Mouse (Mus musculus): ENCODE results near the gene Xpc.

Gene Xpc

GRCm38 (mm10) chr6:91522816-91523215 is 7.1 kb upstream of the Xpc start:
- DNase-seq, result no peak

DNA sequence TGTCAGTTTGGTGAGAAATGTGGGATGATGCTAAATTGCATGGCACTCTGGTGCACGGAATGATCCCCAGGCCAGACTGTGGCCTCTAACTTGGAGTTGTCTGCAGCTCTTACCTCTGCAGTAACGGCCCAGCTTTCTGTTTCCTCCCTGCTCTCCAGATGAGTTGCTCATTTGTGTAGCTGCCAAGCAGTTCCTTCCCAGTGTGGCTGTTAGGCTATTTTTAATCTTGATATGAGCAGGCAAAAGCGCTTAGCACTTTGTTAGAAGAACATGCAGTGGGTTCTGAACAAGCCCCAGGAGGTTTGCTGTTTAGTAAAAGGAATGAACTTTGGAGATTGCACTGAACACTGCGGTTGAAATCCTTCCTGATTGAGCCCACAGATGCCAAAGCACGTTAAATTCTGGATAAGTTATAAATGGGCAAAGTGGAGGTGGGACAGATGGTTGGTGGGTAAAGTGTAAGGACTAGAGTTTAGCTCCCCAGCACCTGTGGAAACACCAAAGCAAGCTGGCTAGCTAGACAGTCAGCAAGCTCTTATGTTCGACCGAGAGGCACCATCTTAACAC is 2.8 kb upstream of the Xpc start:
- DNase-seq, result no peak

GRCm38 (mm10) chr6:91514737-91515362 is 838 bp downstream of the Xpc start:
- no peak for DNase-seq

DNA sequence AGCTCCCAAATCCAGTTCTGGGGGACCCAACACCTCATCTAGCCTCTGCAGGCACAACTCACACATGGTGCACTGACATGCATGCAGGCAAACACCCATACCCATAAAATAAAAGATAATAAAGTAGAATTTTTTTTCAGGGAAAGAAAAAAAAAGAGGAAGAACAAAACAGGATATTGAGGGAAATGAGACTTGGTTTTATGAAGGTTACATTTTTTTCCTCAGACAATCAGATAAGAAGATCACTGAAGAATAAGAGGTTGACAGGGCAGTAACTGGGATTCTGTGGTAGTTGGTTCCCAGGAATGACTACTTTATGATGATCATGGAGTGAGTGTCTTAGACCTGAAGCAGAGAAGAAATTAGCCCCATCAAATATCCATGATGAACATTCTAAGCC is 1.6 kb downstream of the Xpc start:
- DNase-seq, result no peak

DNA sequence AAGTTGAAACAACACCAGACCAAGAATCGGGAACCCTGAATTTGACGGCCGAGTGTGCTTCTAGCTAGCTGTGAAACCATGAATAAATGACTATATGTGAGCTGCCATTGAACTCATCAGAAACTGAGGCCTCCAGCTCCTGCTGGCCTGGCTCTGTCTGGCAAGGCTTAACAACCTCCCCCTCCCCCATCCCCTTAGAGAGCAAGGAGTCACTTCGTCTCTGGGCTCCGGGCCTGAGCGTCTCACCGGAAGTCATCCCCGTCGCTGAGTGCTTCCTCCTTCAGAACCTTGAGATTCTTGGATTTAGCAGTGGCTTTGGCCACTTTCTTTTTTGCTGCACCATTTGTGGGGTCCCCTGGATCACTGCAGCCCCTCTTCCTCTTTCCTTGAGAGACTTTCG is 5.5 kb downstream of the Xpc start:
- DNase-seq, result no peak

- peak; percentile 68 to 80 for DNase-seq
Measured at GRCm38 (mm10) chr6:91509326-91509725, 6.4 kb downstream of the Xpc start.

DNA sequence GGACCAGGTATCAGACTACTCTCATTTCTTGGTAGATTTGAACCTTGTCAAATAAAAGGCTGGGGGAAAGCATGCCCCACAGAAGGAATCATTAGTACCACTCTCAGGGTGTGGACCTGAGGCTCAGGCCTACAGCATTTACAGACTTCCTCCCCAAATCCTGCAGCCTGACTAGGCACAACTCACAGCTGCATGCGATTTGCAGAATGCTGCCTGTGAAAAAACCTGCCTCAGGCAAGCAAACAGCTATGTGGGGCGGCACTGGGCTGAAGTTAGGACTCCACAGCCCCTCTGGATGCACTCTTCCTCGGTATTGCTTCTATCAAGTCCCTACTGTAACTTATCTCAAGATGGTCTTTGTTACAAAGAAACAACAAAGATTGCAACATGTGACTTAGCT is 7.6 kb downstream of the Xpc start:
- DNase-seq, result no peak

GRCm38 (mm10) chr6:91506036-91506435 is 9.7 kb downstream of the Xpc start:
- DNase-seq, result no peak

DNA sequence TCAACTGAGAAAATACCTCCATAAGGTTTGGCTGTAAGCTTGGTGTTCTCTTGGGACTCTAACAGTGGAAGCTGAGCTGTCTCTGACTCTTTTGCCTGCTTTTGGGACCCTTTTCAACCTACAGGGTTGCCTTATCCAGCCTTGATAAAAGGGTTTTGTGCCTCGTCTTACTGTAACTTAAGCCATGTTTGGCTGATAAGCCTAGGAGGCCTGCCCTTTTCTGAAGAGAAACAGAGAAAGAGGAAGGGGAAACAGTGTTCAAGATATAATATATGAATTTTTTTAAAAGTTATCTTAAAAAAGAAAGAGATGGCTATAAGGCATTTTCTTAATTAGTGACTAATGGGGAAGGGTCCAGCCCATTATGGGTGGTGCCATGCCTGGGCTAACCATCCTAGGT is 12.4 kb downstream of the Xpc start:
- DNase-seq, result no peak

DNA sequence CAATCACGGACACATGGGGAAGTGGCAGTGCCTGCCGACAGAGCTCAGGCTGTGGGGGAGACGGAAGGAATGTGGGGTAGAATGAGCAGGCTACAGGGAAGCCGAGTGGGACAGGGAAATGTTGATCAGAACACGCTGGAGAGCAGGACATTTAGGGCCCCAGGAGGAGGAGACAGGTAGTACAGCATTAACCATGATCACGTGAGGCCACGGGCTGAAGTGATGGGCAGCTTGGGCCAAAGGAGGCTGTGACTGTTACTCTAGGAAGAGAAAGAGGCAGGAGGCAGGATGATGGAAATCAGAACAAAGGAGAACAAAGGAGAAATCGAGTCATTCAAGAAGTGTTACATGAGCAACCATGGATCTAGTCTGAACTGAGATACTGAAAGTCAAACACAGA is 21.2 kb downstream of the Xpc start:
- DNase-seq, result no peak

- DNase-seq, result no peak
Measured at GRCm38 (mm10) chr6:91493053-91493452, 22.6 kb downstream of the Xpc start.

DNA sequence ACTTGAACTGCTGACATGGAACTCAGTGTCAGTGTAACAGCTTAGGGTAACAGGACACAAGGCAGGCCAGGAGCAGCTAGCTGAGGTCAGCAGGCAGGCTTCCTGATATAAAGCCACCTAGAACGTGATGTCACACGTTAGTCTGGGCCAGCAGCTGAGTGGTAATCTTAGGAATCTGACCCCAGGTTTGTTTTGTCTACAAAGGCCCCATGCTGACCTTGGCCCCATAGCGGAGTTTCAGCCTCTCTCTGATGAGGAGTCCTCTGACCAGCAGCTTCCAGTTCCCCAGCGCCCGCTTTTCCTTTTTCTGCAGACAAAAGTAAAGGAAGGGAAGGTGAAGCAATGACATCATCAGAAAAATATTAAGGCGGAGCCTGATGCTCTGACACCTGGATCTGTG is 24.7 kb downstream of the Xpc start:
- DNase-seq, result peak in 1 of 2 experiments; percentile 28

- no peak for DNase-seq
Measured at GRCm38 (mm10) chr6:91489872-91490271, 25.8 kb downstream of the Xpc start.

DNA sequence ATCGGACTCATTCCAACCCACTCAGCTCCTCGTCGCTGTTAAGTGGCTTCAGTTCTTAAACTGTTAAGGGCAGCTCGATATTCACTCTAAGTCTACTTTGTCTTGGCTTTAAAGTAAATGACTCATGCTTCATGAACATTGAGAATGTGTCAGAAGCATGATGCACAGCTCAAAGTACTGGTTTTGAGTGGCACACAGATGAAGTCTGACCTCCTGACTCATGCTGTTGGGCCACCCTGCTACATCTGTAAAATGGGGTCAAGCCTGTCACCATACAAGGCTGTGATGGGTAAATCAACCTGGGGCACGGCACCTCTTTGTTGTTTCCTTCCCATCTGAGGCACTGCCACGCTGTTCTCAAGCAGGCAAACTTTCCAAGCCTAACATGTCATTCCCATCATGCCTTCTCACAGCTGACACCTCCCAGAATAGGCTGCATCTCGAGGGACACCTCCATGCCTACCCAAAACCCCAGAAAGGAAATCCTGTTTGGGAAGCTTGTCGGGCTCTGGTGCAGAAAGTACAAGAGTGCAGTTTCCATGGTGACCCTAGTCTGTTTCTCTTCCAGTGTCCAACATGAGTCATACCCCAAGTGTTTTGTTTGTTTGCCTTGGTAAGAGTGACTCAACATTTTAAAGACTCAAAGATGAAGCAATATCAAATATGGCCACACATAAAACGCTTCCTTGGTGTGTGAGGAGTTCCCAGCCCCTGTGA is 27.0 kb downstream of the Xpc start:
- DNase-seq, result peak; percentile 59 to 82

GRCm38 (mm10) chr6:91486736-91487453 is 28.8 kb downstream of the Xpc start:
- no peak for DNase-seq

- peak in 1 of 2 experiments; percentile 63 for DNase-seq
Measured at GRCm38 (mm10) chr6:91483371-91483770, 32.3 kb downstream of the Xpc start.

DNA sequence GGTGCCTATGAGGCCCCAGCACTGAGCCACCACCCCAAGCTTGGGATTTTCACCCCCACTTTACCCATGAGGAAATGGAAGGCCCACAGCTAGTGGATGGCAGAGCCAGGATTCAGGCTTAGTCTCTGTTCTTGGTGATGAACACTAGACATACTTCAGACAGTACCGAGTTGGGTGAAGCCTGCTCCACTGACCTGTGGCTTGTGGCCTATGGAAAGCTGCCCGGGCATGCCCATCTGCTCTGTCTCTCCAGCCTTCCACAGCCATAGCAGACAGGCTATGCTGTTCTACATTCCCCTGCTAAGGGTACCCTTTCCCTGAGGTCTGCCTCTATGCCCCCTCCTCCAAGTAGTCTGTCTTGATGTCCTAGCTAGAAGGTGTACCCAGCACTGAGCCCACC is 39.1 kb downstream of the Xpc start:
- no peak for DNase-seq

GRCm38 (mm10) chr6:91474441-91475190 is 41.1 kb downstream of the Xpc start:
- peak; percentile 54 to 66 for DNase-seq

DNA sequence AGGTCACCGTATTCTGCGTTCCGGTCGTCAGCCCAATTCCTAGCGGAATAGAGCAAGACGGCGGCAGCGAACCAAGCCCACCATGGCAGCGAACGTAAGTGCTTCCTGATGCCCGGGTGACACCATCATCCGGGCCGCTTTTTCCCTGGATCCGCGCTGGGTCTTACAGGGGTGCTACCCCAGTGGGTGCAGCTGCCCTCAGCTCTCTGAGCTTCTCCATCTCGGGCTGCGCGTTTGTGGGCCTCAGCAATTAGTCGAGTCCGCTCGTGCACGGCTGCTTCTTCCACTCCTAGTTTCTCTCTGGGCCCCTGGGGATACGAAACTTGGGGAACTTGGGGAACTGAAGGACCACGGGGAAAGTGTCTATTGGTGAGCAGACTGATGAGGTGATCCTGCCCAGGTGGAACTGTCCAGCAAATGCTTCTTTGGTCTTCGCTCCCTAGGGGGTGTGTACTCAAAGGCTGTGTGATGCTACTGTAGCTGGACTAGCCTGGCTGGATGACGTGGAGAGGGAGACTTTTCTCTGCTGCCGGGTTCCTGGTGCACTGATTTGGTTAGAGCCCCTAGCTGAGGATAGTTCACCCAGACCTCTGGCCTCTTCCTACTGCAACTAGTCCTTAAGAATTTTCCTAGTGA is 41.8 kb downstream of the Xpc start:
- peak in 1 of 2 experiments; percentile 17 for DNase-seq

GRCm38 (mm10) chr6:91472868-91473804 is 42.6 kb downstream of the Xpc start, which contains the start of the genes Chchd4 and Tmem43:
Chchd4 (minus strand) TSS chr6:91473546.
Tmem43 (plus strand) TSS chr6:91473703.
- peak; percentile 100 for DNase-seq

DNA sequence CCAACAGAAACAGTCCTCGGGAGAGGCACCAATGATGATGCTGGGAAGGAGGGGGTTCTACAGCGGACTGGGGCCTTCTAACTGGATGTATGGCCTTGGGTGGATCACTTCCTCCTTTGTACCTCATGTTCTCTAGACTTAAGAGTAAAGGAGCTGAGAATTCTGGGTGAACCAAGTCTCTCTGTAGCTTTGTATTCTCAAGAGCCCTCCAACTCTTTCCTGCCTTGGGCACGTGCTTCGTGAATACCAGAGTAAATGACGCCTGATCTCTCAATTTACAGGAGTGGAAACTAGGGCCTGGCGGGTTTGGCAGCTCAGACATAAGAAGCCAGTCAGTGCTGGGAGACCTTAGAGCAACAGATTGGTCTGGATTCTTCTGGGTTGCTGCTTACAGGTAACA is 43.4 kb downstream of the Xpc start:
- peak in 1 of 2 experiments; percentile 44 for DNase-seq

All from lung, adult 18-20 months (tissue).